Mouse (Mus musculus): Measurements from ENCODE around the gene Egfem1.

Egfem1 gene

DNA sequence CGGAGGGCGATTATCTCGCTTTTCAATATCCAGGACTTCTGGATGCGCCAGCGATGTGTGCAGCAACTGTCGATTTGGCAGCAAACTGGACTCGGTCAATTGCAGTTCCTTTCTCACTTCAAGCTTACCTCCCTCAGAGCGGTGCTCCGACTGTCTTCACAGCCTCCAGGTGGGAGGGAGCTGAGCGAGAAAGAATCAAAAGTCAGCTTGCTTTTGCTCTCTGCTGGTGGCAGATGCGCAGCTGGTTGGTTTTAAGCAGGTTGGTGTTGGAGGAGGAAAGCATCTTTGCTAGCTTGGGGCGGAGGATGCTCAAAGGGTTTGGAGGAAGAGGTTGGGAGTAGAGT, at the start of gene Egfem1:
Egfem1 (plus strand) TSS at position 72 of the 344 bp plus-strand sequence.
- peak; percentile 56 to 63 for DNase-seq

DNA sequence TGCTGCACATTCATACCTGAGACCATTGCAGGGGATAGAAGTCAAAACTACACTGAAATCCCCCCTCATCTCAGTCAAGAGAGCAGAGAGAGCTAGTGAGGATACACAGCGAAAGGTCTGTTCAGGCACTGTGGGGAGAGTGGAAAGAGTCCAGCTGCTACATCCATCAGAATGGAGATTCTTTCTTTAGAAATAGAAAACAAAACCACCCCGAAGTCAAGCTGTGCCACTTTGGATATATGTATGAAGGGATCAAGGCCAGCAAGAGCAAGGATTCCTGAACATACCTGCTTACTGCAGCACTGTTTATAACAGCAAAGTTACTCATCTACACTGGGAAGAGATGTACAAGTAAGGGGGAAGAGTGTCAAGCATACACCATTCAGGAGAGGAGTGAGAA, 48.7 kb upstream of the Egfem1 start:
- no peak for DNase-seq

DNA sequence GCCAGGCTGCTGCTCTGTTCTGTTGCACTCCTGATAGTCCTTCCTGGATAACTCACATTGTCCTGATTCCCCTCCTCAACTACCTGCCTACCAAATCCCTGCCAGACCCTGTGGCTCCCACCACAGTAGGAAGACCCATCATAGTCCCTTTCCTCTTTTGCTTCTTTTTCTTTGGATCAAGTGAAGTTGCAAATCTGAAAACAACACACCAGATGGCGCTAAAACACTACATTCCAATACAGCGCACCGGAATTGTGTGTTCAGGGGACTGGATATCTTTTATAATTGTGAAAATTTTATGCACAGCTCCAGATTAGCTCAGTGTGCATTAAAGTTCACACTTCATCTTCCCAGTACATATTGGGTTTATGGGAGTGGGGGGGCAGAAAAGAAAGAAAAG, 45.7 kb upstream of the Egfem1 start:
- peak; percentile 64 to 73 for DNase-seq

DNA sequence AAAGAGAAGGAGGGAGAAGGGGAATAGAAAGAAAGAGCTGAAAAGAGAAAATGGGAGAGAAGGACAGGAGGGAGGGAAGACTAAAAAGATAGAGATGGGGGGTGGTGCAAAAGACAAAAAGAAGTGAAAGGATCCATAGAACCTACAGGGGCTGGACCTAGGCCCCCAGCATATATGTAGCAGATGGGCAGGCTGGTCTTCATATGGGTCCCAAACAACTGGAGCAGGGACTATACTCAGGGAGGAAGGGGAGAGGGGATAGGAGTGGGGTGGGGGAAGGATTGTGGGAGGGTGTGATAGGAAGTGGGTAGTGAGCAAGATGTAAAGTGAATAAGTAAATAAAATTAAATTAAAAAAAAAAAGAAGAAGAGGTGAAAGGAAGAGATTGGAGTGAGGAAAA, 45.2 kb upstream of the Egfem1 start:
- DNase-seq: no peak

DNA sequence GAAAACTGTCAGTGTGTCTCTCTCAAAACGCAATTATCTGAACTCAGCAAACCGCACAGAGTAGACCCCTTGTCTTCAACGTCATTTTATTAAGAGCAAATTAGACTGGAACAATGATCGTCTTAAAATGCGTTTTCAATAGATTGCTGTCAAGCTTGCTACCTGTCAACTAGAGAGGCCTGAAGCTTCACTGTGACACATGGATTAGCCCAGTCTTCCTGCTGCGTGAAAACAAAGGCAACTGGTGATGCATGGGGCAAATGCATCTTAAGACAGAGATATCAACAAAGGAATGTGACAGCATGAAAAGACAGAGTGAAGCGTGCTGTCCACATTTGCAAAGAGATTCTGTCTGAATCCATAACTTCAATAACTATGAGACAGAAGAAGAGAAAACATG, 41.8 kb upstream of the Egfem1 start:
- no peak for DNase-seq

DNA sequence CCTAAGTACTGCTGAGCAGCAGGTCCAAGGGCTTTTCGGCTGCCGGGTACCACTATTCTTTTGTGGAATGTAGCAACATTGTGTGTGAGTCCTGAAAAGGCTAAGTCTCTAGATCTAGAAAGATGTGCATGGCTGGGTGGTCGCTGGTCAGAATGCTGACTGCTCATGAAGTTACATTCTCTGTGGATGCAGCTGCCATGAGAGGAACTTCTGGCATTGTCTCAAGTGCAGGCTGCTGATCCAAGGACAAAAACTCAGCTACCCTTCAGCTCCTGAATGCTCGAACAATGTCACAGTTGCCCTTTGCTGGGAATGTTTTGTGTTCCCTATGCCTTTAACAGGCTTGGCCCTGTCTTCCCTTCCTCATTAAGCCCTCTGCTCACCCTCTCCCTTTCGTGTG, 35.5 kb upstream of the Egfem1 start:
- peak in 1 of 2 experiments; percentile 25 for DNase-seq

DNA sequence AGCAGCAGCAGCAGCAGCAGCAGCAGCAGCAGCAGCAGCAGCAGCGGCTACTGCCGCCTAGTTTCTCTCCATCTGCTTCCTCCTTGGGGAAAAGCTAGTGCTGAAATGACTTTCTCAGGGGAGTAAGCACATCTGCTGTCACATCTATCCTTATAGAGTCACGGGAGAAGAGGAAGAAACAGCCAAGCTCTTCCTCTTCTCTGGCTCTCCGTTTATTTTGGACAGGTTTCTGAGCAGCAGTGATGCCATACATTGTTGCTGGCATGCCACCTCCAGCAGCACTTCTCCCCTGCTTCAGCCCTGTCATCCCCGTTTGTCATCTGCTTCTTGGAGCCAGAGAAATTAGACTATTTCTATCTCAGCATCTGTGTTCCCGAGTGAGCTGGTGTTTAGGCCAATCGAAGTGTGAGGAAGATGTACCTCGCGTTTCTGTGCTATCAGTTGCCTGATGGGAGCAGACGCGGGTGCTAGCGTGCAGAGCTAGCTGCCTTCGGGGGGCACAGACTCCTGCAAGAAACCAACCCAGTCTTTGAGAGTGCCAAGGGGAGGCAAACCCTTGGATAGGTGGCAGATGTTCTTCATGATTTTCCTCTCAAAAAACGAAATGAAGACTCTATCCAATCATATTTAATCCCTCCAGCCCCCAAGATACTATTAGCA, 34.4 kb upstream of the Egfem1 start:
- no peak for DNase-seq

DNA sequence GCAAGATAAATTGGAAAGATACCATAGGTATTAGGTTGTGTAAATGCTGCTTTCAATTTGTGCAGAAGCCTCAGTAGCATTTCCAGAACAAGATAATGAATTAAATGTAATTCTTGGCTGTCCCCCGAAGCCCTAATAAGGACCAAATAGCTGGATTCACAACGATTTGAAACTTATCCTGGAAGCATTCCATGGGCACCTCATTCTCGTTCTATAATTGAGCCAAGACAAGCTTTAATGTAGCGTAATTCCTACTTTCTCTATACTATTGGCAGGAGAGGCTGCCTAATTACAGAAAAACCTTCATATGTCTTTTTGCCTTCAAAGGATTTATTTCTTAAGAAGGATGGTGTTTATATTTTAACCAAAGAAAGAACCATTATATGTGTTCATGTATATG, 18.7 kb upstream of the Egfem1 start:
- no peak for DNase-seq

DNA sequence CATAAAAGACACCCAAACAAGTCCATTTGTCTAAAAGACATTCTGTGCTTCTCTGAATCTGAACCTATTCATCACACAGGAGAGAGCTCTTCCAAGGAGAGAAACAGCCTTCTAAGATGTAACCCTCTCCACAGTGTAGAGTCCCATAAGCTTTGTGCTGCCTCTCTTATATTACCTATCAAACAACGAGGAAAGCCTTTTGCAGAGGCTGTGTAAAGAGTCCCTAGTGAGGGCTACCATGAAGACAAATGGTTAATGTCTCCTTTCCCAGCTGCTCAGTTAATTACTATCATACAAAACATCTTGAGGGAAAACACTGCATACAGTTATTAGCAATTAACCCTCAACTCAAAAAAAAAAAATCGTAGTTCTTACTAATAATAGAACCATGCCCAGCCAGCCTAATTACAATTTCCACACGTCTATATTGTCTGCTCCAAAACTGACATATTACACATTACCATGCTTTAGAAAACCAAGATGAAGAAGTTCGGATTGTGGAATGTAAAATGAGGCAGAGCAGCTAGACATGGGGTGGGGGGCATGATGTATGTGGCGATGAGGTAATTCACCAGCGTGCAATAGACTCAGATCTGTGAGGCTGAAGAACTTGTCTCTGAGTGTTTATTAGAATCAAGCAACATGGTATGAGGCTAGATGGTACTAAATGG, 13.3 kb upstream of the Egfem1 start:
- no peak for DNase-seq

DNA sequence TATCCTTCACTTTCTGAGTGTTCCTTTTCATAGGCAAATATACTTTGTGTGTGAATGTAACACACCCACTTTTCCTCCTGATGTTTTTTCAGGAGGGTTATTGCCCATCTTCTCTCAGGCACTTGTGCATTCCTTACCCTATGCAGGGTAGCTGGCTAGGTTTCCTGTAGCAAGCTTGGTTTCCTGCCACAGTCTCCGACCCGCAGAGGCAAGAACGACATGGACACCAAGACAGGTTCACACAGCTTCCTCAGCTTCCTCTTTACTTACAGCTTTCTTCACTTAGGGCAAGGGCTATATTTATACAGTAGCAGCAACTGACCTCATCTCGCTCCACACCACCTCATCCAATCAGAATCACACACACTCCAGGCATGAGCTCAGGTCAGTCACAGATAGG, 10.5 kb upstream of the Egfem1 start:
- no peak for DNase-seq

DNA sequence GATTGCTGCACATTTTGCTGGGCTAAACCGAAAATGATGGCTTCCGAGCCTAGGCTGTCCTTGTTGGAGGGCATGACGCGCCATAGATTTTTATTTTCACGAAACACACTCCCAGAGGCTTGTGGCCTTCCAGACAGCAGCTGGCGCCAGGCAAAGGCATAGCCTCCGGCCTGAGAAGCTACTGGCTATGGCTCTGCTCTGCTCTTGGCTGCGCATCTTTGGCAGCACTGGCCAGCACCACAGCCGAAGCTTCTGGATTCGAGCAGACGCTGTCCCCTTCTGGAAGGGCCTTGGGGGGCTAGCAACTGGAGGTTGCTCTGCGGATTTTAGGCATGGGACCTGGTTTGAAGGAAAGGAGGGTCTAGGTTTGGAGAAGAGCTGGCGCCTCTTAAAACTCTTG, 306 bp upstream of the Egfem1 start:
- DNase-seq: peak; percentile 71 to 80

DNA sequence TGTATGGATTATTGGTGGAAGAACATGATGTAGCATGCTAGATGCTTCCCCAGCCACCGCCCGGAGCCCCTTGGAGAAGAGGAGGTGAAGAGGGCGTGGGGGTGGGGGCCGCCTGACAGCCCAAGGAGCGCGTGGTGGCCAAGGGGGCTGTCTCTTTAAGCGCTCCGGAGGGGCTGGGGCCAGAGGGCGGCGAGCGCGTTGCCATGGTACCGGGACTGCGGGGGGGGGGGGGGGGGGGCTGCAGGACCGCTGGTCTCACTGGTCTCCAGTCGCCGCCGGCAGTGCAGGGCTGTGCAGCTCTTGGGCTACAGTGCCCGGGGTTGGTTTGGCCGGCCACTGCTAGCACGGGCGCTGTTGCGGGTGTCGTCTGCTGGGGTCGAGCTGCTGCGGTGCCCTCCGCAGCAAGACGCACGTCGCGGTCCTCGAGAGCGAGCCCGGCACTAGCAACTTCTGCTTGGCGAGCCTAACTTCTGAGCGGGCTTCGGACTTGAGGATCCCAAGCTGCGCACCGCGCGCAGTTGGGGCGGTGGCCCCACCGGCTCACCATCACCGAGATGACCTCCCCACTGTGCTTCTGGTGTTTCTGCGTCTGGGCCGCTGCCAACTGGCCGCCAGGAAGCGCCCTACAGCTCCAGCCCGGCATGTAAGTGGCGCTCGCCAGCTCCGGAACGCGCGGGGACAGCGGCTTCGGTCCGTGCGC, 623 bp downstream of the Egfem1 start:
- DNase-seq: peak; percentile 74 to 81

DNA sequence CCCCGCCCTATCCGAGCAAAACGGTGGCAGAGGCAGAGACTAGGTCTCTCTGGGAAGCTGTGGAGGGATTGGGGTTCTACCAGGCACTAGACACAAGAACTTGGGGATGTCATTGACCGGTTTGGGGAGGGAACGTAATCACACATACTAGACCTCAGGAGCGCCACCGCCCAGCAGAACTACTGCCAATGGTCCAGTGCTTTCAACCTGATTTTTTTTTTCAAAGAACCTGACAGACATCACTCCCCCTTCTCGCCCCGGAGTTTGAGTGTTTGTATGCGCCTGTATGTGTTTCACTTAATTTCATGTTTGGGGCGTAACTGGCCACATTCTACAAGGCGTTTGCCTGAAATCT, 1.1 kb downstream of the Egfem1 start:
- no peak for DNase-seq

DNA sequence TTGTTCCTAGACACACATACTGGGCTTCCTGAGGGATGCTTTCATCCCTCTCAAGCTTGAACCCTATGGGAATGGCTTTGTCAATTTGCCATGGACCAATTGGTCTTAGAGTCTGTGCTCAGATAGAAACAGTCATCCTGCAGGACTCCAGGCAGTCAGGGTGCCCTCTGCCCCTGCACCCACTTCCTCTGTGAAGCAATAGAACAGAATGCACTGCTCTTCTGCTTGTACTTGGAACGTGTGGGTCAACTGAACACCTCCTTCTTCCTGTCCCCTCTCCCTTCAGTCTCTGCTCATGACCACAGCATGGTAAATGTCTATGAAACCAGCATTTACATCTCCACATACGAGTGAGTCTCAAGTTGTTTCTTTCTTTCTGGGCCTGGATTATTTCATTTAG, 16.6 kb downstream of the Egfem1 start:
- DNase-seq: no peak

DNA sequence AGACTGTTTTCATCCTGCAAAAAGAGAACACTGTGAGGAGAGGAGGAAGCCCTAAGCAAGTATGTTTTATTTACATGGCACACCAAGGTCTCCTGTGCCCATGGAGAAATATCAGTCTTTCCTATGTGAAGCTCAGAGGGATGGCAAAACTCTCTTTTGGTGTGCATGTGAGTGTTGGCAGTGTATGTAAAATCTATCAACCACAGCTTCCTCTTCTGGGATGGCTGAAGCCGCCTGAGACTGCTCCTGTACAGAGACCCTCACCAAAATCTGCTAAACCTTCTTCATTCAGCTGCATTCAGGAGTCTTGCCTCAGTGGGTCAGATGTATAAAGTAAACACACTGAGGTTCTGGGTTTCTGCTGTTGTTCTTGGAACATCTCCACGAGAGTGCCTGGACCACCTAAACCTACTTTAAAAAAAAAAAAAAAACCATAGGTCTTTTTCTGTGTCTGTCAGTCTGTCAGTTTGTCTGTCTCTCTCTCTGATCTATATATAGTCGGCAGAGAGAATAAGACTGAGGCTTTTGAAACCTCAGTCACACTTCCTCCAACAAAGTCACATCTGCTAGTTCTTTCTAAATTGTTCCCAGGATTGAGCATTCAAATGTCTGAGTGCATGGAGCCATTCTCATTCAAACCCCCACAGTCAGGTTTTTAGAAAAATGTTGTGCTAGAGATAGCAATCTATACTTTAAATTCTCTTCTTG, 24.3 kb downstream of the Egfem1 start:
- no peak for DNase-seq

DNA sequence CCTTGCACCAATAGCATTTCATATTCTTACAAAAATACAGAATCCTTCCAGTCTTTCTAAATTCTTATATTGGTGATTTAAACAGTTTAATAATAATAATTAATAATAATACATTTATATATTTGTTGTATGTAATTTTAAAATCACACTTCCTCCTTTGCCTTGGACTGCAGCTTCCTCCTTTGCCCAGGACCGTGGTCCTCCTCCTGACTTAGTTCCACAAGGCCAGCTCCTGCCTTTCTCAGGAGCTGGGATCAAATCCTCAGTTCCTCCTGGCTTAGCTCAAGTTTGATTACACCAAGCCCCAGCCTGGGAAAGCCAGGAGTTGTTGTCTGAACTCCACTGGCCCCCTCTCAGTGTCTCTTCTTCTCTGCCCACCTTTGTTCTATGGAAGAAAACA, 25.3 kb downstream of the Egfem1 start:
- DNase-seq: no peak

DNA sequence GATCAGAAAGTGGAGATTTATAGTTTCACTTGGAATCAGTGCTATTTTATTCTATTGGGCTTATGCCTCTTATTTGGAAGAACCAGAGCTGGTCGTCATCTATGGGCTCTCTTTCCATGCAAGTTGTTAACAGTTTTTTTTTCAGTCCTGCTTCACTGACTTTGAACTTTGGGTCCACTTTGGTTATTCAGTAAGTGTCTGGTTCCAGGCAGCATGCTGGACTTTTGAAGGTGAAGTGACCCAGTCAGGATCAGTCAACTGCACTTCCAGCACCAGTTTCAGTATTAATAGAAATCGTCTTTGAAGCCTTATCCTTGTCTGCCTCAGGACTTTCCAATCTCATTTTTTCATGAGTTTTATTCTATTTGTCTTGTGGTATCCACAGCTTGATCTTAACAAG, 28.5 kb downstream of the Egfem1 start:
- DNase-seq: no peak

DNA sequence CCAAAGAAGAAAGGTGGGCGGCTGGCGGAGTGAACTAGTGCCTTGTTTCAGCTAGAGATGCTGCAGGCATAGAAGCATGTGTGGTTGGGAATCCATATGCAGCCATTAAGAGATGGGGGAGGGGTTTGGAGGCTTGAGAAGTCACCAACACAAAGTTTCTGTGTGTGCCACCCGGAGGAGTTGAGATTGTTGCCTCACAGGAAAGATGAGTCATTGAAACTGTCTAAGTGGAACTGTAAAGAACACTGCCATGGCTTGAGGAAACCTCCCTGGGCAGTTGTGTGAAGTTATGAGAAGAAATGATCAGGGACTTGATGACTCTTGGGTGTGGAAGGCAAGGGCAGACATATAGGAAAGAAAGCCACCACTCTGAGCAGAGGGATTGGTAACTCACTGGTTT, 32.7 kb downstream of the Egfem1 start:
- DNase-seq: no peak

DNA sequence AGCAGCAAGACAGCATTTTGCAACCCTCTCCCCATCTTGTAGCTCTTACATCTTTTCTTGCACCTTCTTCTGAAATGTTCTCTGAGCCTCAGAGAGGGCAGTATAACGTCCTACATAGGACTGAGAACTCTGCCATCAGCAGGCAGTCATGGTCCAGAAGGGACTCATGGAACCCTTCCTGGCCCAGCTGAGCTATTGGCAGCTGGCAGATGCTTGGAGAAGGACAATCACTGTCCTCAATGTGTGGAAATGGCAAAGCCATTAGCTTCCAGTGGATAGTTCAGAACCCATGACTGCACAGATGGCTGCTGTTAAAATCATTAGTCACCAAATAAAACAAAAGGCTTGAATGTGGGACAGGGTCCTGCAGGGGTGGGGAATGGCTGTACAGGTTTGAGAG, 35.6 kb downstream of the Egfem1 start:
- DNase-seq: no peak

DNA sequence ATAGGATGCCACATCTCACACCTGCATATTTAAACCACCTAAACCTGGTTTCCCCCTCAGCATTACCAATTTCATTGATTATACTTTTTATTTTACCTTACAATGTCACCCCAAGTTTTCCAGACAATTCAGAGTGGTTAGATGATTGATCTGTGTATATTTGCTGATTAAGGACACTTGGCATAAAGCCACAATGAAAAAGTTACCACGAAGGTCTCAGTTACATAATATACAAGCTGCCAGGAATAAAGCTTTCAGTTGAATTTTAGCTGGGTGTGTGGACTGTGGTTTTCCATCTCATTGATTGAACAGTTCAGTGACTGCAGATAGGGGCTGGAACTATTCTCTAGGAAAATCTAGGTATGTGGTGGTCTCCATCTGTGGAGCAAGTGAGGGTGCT, 40.7 kb downstream of the Egfem1 start:
- no peak for DNase-seq

DNA sequence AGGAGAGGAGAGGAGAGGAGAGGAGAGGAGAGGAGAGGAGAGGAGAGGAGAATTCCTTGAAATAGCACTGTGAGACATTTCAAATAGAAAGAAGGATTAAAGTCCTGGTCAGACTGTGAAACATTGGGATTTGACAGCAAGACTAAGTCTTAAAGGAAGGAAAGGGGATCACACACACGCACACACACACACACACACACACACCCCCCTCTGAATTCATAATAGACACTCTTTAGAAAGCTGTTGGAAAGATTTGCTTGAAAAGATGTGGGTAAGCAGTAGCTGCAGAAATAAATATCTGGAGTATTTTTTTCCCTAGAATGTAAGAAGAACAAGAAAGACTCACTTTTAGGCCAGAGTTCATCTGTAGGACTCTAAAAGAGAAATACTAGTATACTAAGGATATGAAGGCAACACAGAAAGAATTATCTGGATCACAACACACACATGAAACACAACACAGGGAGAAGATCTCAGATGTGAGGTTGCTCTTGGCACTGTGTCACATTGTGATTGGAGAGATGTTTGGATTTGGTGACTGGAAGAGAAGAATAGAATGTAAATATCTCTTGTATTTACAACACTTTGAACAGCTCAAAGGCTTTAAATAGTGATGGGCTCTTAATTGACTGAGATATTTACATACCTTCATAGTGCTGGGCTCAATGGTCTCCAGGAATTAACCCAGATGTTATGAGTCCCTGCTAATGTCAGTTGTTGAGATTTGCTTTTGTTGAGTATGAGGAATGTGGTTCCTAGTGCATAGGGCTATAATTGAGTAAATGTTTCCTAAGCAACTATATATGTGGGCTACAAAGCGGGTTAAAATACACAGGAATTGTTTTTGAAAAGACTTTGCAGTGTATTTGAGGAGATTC, 50.5 kb downstream of the Egfem1 start:
- DNase-seq: no peak

DNA sequence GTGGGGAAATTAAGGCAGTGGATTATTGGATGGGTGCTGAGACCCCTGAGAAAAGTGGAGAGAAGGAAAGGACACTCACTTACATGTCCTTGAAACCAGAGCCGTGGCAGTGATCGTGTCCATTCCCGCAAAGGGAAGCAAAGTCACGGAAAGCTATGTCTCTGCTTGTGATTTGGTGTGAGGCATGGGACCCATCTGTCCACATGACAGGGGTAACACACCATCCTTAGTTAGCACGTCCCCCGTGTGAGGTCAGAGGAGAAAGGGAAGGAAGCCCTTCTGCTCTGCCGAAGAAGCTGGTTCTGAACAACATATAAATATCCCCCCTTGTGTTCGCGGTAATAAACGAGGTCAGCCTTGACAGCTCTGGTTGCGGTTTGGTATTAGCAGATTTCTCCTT, 52.7 kb downstream of the Egfem1 start:
- DNase-seq: no peak

Data from cerebellum, postnatal 10 days (tissue).